Mouse (Mus musculus) adrenal gland, postnatal 25 days (tissue): Measurements from ENCODE around the gene Inpp5e. TPM values are rescaled to one million over a fixed set of nuclear protein-coding genes. Genes with fewer than 3 reads are reported as not detected.

Experiments used
- DNase-seq: peaks from one replicate; pipeline ENCODE4 v3.0.0; 2021; ENCODE audit warnings: mixed read lengths
- long read RNA-seq: library from polyadenylated mRNA; stranded (forward); transcript quantifications from one replicate; pipeline ENCODE4 v2.0.0, GENCODE M21; 2021
- total RNA-seq: library from RNA; stranded (reverse); gene quantifications from 2 replicates; pipeline ENCODE4 v1.2.3, GENCODE M21; 2021

Inpp5e gene
- 22.6 and 25.9 TPM in 2 replicates for total RNA-seq
- long read RNA-seq, full-length matches to known transcripts, result 6 of 11 reads
- long read RNA-seq, partial matches to known transcripts, result 2 of 11 reads
- long read RNA-seq, other reads (novel, unspliced or antisense), result 3 of 11 reads

DNA sequence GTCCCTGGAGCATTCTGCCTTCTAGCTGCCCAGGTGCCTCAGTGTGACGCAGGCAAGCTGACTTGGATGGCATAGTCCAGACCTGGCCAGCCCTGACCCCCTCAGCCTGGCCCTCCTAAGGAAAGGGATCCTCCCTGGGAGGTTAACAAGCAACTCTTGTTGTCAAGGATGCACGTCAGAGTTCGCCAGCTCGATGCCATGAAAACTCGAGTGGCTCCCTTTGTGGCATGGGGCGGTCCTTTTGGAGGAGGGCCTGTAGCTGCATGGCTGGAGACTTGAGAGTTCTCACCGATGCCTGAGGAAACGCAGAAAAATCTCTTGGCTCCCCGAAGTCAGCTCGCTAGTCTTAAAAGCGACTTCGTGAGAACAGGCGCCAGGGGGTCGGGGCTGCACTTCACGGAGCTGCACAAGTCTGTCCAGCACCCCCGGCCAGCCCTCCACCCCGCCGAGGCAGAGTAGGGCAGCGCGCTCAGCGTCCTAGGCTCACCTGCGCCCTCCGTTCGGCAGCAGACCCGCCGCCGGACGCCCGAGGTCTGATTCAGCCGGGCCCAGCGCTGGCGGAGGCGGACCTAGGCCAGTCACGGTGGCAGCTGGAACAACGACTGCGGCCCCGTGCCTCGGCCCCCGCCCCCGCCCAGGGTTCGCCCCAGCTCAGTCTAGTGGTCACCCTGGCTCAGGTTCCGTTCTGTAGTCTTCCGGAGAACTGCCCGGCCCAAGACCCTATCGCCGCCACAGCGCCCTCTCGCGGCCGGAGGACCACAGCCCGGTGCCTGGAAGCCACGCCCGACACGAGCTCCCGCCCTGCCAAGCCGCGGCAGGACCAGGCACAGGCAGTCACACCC is at the start of gene Inpp5e:
Gene Inpp5e (minus strand): TSS at position 689 of the 842 bp plus-strand sequence.
- DNase-seq, result peak; percentile 99

DNA sequence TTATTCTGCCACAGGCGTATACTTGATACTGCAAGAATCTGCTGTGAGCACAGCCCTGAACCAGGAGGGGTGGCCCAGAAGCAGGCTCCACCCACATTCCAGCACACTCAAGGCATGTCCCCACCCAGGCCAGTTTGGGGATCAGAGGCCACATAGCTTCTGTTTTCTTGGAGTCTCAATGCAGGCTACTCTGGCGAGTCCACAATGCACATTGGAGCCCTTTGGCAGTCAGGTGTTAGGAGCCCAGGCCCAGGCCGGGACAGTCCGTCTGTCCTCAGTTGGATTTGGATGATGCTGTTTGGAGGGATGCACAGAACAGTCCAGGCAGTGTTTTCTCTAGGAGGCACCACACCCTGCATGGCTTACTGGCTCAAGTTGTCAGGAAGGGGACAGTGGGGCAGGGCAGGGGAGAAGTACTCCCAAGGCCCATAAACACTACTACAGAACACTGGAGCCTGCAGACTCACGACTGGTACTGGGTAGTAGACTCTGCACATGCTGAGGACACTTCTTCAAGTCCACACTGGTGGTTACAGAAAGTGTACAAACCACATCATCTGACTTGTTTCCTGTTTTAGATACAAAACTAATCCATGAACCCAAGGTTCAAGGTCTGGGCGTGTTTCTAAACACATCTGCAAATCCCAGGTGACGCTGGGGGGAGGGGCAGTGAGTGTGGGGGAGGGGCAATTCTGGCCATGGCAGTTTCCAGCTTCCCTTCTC is 49.6 kb upstream of the Inpp5e start:
- DNase-seq, result no peak

DNA sequence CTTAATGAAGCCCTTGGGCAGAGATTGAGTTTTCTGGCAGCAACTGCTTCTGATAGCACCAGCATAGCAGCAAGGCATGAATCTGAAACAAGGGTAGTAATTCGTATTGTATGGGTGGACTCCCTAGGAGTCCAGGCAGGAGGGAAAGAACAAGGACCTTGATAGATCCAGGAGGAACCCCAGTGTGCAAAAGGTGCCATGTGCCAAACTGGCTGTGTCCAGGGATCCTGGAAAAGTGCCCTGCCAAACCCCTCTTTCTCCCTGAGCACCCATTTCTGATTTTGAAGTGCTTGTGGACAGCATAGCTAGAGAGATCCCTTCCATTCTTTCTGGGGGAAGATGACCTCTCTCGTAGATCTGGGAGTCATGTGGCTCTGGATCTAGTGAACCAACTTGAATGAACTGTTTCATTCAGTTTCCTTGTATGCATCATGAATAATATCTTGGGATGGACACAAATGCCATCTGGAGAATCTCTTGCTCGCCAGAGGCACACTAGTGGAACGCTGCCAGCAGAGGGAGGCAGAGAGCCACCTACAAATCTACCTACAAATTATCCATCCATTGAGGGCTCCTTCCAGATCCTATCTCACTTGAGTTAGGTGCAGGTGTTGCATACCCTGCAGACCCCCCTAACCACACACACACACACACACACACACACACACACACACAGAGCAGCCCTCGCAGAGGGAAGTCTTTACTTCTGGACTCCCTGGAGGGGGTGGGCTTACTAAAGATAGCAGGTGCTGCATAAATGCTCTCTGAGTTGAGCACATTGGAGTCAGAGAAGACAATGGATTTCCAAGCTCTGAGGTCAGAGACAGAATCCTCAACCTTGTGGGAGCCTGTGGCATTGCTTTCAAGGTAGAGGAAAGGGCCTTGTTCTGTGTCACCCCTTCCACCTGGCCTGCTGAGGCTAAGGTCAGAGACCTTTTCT is 40.4 kb upstream of the Inpp5e start:
- peak; percentile 84 for DNase-seq

DNA sequence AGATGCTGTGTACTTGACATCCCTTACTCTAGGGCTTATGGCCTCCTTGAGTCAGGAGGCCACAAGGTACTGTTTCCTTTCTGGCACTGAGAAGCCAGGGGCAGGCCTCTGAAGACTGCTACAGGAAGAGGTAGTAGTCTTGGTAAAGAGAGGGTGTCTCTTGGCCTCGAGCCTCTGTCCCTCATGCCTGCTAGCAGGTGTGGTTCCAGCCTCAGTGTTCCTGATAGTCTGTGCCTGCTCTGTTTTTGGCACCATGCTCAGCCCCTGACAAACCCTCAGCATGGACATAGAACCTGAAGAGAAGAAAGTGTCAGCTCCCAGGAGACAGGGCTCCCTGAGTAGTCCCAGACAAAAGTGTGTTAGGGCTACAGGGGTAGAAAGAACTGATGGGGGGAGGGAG is 38.4 kb upstream of the Inpp5e start:
- no peak for DNase-seq

DNA sequence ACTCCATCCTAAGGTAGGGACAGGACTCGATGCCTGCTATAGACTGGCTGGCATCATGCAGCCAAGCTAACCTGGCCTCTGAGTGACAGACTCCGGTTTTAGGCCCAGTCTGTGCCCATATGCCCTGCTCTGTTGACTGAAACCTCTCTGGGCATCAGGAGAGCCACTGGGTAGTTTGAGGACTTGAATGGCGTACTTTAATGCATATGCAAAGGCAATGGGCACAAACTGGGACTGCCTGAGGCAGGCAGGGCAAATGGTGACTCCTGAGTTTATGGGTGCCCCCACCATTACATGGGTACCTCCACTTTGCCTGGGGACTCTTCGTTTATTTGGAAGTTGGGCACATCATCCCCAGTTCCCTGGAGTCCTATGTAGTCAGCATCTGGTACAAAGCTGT is 37.7 kb upstream of the Inpp5e start:
- no peak for DNase-seq

DNA sequence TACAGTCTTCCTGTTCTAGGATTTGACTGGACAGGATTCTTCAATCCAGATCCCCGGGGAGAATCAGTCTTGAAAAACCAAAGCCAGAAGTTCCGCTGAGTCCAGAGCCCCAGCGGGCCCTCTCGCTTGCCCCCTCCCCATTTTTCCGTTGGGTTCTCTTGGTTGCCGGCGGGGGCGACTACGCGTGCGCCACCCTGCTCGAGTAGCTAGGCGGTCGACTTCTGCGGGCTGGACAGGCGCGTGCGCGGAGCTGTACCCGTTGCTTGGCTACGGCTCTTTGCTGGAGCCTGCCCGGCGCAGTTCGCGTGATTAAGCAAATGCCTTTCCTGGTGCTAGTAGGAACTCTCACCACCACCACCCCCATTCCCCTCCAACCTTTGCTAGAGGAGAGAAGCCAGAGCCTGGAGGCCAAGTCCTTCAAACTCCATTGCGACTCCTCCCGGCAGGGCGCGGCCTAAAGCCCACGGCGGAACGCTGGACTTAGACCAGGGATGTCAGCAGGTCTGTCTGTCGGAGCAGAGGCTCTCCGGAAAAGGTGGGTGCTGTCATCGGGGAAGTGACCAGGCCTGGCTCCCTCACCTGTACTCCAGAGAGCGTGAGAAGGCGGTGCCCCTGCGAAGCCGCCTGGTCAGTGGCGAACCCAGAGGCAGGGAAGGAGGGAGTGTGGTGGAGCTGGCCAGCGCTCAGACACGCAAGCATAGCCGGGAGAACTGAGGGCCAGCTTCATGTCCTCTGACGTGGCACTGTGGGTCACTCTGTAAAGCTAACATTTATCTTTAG is 36.9 kb upstream of the Inpp5e start:
- DNase-seq, result peak; percentile 90

DNA sequence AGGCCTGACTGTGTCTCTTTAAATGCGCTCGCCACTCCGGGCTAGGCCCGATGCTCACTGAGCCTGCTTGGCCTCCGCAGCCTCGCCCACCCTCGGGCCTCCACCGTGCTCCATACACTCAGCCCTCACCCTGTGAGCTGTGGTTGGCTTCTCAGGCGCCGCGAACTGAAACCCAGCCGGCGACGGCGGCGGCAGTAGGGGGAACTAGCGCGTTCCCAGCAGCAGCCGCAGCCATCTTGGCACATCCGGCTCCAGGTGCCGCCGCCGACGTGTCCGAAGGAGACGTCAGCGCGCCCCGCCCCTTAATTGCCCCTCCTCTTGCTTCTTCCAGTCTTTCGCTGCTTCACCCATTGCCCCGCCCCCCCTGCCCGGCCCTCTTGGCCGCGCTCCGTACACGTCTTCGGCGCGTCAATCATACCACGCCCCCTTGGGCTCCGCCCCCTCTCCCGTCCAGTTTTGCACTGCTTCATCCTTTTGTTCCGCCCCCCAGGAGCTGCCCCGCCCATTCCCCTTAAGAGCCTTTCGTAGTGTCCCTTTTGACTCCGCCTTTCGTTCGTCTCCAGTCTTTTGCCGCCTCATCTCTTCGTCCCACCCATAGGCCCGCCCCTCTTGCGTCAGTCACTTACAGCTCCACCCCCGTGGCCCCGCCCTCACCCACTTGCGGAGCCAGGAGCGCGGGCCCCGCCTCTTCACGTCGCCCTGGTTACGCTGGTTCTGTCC is 36.1 kb upstream of the Inpp5e start, which contains the start of gene Sec16a:
Gene Sec16a (minus strand): TSS at position 271 of the 720 bp plus-strand sequence.
- peak; percentile 100 for DNase-seq

DNA sequence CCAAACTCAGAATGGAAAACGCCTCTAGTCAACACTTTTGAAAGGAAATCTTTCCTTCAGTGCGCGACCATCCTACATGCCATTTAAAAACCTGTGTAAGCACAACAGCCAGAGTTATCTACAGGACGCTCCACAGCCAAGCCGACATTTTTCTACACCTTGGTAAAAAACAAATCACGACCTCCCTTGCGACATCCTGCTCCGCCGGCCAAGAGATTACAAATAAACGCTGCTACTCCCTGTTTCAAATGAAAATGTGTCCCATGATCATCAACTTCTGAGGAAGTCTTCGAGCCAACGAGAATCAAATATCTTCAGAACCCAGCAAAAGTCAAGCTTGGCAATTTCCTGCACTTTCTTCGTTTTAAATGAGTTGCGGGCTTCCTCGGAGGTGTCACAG is 35.4 kb upstream of the Inpp5e start:
- no peak for DNase-seq

DNA sequence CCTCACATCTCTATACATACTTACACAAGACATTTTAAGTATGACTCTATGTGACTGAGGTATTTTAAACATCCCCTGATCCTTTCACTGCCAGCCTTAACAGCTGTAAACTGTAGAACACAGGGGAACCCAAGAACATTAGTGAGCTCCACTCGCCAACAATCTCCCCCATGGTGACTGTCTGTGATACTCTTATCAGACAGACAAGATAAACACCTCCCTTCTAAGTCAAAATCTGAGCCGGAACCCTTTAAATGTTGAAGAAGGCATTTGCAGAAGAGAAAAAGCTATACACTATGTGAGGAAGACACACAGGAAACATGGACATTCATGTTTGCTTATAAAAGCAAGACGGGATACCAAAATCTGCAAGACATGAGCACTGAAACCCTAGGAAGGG is 34.9 kb upstream of the Inpp5e start:
- no peak for DNase-seq

DNA sequence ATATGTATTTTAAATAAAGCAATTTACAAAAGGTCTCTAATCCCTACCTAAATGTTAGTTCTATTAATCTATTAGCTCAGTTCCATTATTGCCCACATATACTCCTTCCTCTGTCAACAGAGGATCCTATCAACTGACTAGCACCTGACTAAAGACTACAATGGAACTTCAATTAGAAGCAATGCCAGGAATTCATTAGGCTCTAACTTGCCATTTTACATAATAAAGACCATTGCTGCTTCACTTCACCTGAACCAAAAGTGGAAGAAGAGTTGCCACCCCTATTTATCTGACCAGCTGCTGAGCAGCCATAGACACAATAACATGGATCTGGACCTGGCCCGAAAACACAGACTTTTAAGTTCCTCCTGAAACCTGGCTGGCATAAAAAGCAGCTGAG is 33.8 kb upstream of the Inpp5e start:
- no peak for DNase-seq

DNA sequence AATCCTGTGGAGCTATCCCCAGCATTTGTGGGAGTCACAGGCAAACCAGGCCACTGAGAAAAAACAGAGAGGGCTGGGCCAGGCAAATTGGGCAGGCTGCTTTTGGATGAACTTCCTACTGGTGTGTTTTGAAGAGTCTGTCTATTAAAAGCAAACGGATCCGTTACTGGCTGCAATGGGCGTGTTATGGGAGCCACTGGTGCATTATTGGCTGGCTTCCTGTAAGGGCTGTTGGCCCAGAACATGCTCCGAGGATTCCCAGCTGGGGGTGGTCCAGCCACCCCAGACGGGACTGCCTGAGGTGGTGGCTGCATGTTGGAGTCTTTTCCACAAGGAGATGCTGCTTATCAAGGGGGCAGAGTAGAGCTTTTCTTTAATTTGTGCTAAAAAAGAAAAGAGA is 32.7 kb upstream of the Inpp5e start:
- no peak for DNase-seq

DNA sequence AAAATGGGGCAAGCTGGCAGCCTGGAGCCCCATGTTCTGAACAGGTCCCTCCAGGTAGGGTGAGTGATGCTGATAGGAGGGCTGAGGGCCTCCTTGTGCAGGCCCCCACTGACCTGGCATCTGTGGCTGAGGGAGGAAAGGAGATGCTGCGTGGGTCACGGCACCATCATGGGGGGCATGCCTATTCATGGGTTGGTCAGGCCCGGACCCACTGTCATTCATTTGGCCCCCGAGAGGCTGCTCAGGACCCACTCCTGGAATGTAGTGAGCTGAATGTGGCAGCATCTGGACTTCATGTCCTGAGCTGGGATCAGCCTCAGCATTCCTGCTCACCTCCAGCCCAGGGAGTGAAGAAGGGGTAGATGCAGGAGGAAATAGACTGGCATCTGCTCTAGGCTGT is 32.3 kb upstream of the Inpp5e start:
- DNase-seq, result no peak

DNA sequence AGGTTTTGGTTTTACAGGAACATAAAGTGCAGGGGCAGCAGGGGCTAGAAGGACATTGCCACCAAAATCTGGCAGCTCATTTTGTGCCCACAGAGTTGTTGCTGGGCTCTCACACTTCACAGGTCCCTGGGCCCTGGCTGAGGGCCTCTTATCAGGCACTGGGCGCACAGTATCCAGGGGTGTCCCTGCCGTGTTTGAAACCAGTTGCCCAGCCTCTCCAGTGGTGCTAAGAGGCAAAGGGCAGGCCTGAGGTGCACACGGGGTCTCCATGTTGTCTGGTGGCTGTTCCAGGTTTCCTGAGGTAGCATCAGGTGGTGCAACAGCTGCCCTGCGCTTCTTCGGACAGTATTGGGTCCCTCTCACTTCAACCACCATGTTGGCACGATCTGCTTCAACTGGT is 30.7 kb upstream of the Inpp5e start:
- no peak for DNase-seq

DNA sequence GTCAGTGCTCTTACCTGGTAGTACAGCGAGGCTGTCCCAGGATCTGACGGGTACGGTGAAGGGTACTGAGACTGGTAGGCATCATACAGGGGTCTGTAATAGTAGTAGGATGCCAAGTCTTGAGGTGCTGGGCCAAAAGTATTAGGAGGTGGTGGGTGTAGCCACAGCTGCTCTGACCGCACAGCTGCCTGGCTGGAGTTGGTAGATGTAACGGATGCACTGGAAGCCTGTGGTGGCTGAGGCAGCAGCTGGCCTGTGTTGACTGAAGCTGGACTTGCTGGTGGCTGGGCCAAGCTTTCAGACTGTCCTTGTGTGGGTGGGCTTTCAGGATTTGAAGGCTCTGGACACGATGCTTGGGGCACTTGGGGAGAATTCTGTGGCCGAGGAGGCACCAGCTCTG is 29.4 kb upstream of the Inpp5e start:
- no peak for DNase-seq

DNA sequence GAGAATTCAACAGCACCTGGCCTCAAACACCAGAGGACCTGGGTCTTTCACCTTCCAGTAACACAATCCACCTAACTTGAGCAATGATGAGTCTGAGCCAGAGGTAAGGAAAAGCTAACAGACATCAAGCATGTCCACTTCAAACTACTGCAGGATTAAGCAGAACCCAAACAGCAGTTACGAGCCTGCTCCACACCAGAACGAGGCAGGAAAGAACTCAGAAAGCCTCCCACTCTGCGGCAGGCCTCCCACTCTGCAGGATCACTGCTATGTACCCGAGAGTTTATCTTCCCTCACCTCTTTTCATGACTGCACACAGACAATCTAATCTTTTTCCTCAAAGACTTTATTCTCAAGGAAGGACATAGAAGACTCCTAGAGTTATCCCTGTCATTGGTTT is 28.2 kb upstream of the Inpp5e start:
- no peak for DNase-seq

DNA sequence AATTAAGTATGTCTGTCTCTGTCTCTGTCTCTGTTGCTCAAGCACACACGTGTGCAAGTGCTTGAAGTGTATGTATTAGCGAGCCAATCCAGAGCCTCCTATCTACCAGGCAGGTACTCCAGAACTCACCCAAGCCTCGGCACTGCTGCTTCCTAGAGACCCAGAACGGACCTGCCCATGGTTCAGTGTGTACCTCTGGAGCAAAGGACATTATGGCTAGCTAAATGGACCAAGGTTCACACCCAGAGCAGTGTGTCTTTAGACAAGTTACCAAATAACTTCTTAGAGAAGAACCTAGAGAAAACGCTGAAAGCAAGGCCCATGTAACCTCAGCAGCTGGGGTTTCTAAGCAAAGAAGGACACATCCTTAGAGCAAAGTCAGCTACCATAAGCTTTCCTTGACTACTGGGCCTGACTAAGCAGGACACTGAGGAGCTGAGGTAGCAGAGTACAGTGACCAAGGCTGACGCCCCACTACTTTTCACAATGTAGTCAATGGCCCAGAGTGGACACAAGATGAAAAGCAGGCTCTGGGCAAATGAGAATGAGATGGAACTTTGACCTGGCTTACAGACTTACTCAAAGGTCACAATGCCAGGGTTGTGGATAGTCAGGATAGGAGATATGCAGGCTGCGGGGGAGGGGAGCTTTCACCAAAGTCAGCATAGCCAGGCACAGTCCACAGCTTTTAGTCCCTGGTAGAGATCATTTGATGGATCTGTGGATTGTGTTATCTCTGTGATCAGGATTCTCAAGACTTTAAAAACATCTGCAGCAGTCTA is 26.0 kb upstream of the Inpp5e start:
- DNase-seq, result no peak

DNA sequence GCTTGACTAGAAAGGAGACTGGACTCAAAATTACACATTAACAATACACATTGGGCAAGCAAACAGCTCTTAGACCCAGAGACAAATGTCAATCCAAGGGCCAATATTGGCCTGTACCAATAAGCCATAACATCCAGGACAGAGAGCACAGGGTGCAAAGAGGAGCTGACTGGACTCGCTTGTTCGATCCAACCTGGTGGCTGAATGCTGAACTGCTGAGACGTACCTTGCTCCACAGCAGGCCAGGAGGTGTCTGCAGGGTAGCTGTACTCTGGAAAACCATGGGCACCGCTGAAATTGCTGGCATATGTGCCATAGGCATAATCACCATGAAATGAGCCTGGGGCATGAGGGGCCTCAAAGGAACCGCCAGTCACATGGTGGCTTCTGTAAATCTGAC is 20.8 kb upstream of the Inpp5e start:
- no peak for DNase-seq

DNA sequence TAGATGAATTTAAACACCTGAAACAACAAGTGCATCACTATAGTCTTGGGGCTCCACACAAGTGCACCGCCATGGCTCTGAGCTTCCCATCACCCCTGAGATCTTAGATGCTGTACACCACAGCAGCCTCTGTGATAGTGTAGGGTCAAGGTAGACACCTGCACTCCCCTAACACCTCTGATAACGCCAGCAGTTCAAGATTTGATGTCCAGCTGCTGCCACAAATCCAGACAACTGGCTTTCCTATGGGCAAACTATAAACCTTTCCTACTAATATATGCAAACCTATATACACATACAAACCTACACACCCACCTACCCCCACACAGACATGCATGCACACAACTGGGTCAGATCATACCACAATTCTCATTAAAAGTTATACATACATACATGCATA is 15.5 kb upstream of the Inpp5e start:
- DNase-seq, result no peak

DNA sequence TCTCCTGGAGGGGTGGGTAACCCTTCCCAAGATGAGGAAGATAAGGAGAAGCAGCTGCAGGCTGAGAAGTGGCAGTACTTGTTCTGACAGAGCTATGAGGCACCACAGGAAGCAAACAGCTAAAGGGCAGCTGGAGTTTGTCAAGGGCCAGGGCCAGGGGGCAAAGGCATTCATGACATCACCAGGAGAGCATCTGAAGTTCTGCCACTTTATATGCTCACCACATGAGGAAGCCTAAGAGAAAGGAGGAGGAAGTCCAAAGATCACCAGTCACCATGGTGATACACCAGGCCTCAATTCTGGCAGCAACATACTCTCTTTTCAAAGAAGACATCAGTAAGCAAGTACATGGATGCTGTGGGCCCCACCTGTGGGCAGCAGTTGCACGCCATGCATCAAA is 14.1 kb upstream of the Inpp5e start:
- no peak for DNase-seq

DNA sequence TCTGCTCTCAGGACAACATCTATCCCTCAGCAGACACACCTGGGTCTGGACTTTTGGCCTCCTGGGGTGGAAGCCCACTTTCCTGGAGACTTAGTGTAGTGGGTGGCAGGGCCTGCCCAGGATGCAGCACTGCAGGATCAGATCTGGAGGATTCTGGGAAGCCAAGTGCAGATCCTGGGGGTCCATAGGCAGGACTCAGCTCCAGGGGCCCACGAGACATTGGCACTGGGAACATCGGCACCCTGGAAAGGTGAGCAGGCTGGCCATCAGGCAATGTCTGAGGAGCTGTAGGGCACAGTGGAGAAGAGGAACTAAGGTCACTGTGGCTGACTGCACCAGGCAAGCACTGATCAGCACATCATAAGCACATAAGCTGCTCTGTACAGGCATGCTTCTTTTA is 13.0 kb upstream of the Inpp5e start:
- DNase-seq, result no peak
